Mouse (Mus musculus) E14TG2a.4 (cell line): ENCODE measurements around the gene Pcx.

Experiments used
- CTCF ChIP-seq: conservative IDR thresholded peaks from 2 replicates; pipeline ENCODE4 v1.5.1; 2014; ENCODE audit warnings: low read length
- NANOG ChIP-seq: IDR thresholded peaks from 2 replicates; pipeline ENCODE4 v1.6.1; 2014; ENCODE audit warnings: borderline replicate concordance, low read length, mixed read lengths
- POU5F1 ChIP-seq: IDR thresholded peaks from 2 replicates; pipeline ENCODE4 v1.6.1; 2014; ENCODE audit warnings: low read length, borderline replicate concordance

DNA sequence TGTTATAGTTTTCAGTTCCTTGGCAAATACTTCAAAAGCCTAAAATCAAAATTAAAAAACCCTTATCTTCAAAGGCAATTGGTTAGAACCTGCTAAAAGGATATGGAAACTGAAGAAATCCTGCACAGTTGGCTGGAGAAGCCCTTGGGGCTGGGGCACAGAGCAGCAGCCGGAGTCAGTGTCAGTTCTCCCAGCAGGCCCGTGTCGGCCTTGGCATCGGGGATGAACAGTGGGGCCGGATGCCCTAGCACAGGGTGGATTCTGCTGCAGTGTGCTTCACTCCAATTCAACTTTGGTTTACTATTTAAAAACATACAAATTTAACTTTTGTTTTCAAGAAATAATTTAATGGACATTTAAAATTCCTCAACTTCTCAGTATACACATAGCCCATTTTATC, 147.9 kb downstream of the Pcx start:
- no peak for TF ChIP-seq CTCF
- no peak for TF ChIP-seq NANOG
- TF ChIP-seq POU5F1, result no peak
